Mouse (Mus musculus) CH12.LX (cell line): ENCODE data around the gene Gm28048.

ENCODE experiments used
- CTCF ChIP-seq, 2 experiments: IDR thresholded peaks in 1 of 2; conservative IDR thresholded peaks in 1 of 2; 2 replicates each; pipeline ENCODE4 v1.5.1; 2011 to 2012; ENCODE audit warnings: low read depth in 2 of 2, low read length in 2 of 2, improper control_type of control experiment in 1 of 2, inconsistent platforms in 1 of 2, mild to moderate bottlenecking in 1 of 2, moderate library complexity in 1 of 2
- EP300 ChIP-seq: IDR thresholded peaks from 2 replicates; pipeline ENCODE4 v1.6.1; 2011; ENCODE audit warnings: low read length, improper control_type of control experiment
- MXI1 ChIP-seq: IDR thresholded peaks from 2 replicates; pipeline ENCODE4 v1.6.1; 2011; ENCODE audit warnings: mild to moderate bottlenecking, low read depth, low read length, improper control_type of control experiment
- POLR2A ChIP-seq: IDR thresholded peaks from 2 replicates; pipeline ENCODE4 v1.6.1; 2011; ENCODE audit warnings: low read depth, mild to moderate bottlenecking, improper control_type of control experiment, low read length
- RAD21 ChIP-seq: IDR thresholded peaks from 2 replicates; pipeline ENCODE4 v1.6.1; 2011; ENCODE audit warnings: low read depth, mild to moderate bottlenecking, low read length, improper control_type of control experiment, moderate library complexity

GRCm38 (mm10) chr11:22852510-22852909, 129.4 kb downstream of the Gm28048 start:
- TF ChIP-seq RAD21, result no peak
- no peak for TF ChIP-seq EP300
- no peak for TF ChIP-seq MXI1
- TF ChIP-seq POLR2A, result peak; percentile 31; the same call in 1 of the 2 replicates
- TF ChIP-seq CTCF (conservative IDR thresholded peaks at IDR 0.05 in 1 of 2, IDR thresholded peaks at IDR 0.05 in 1 of 2; ENCODE audit: low read depth in 2 of 2, low read length in 2 of 2), result no peak
